Mouse (Mus musculus) MEL (cell line): Measurements from ENCODE around the gene Tm4sf4. TPM values are rescaled to one million over a fixed set of nuclear protein-coding genes. Genes with fewer than 3 reads are reported as not detected.

Experiments used
- DNase-seq: peaks from one replicate; pipeline ENCODE4 v3.0.0; 2011; ENCODE audit warnings: low read depth, low spot score
- H3K27ac ChIP-seq: 2 replicates; pipeline ENCODE4 v1.5.1; 2012; ENCODE audit warnings: low read depth, mild to moderate bottlenecking, control low read depth, low read length, moderate library complexity; ENCODE audit not compliant: control insufficient read depth
- H3K27me3 ChIP-seq, 2 experiments: fragments of 150-350 bp in 1 of 2; sonication (generic) in 1 of 2; 2 replicates each; pipeline ENCODE4 v1.6.1; 2012; ENCODE audit warnings: low read length in 2 of 2, mild to moderate bottlenecking in 2 of 2, improper control_type of control experiment in 1 of 2, moderate library complexity in 1 of 2; ENCODE audit not compliant: insufficient read depth in 2 of 2, control insufficient read depth in 1 of 2
- H3K36me3 ChIP-seq, 2 experiments: 2 replicates each; pipeline ENCODE4 v1.6.1; 2012 to 2014; ENCODE audit warnings: low read length in 2 of 2, improper control_type of control experiment in 1 of 2, inconsistent platforms in 1 of 2, mild to moderate bottlenecking in 1 of 2; ENCODE audit not compliant: insufficient read depth in 2 of 2, control insufficient read depth in 1 of 2
- H3K4me1 ChIP-seq, 2 experiments: fragments of 150-350 bp in 1 of 2; sonication (generic) in 1 of 2; 2 replicates each; pipeline ENCODE4 v1.6.1; 2012; ENCODE audit warnings: low read length in 2 of 2, improper control_type of control experiment in 1 of 2, mild to moderate bottlenecking in 1 of 2; ENCODE audit not compliant: insufficient read depth in 2 of 2, control insufficient read depth in 1 of 2
- H3K4me3 ChIP-seq, 2 experiments: fragments of 150-350 bp in 1 of 2; sonication (generic) in 1 of 2; 2 replicates each; pipeline ENCODE4 v1.5.1; 2012; ENCODE audit warnings: low read depth in 2 of 2, low read length in 2 of 2, mild to moderate bottlenecking in 2 of 2, moderate library complexity in 2 of 2, control low read depth in 1 of 2, improper control_type of control experiment in 1 of 2; ENCODE audit not compliant: control insufficient read depth in 1 of 2, insufficient read depth in 1 of 2
- H3K79me2 ChIP-seq: 2 replicates; pipeline ENCODE4 v1.6.1; 2012; ENCODE audit warnings: mild to moderate bottlenecking, low read length, moderate library complexity; ENCODE audit not compliant: control insufficient read depth, poor library complexity, insufficient read depth
- H3K9ac ChIP-seq: 2 replicates; pipeline ENCODE4 v1.6.1; 2012; ENCODE audit warnings: low read depth, mild to moderate bottlenecking, control low read depth, low read length, moderate library complexity; ENCODE audit not compliant: control insufficient read depth, poor library complexity, severe bottlenecking
- H3K9me3 ChIP-seq: fragments of 150-350 bp; sonication (generic); replicated peaks from 2 replicates; pipeline ENCODE4 v1.6.1; 2012; ENCODE audit warnings: mild to moderate bottlenecking, low read length, improper control_type of control experiment, moderate library complexity; ENCODE audit not compliant: insufficient read depth
- CHD1 ChIP-seq: IDR thresholded peaks from 2 replicates; pipeline ENCODE4 v1.6.1; 2012; ENCODE audit warnings: low read depth, mild to moderate bottlenecking, inconsistent platforms, low read length, improper control_type of control experiment
- EP300 ChIP-seq, 2 experiments: IDR thresholded peaks; 2 replicates each; pipeline ENCODE4 v1.6.1; 2011; ENCODE audit warnings: improper control_type of control experiment in 2 of 2, low read length in 2 of 2, low read depth in 1 of 2, mild to moderate bottlenecking in 1 of 2
- GABPA ChIP-seq: IDR thresholded peaks from 2 replicates; pipeline ENCODE4 v1.6.1; 2012; ENCODE audit warnings: low read depth, mild to moderate bottlenecking, inconsistent platforms, low read length, improper control_type of control experiment, moderate library complexity
- JUND ChIP-seq: IDR thresholded peaks from 2 replicates; pipeline ENCODE4 v1.6.1; 2011; ENCODE audit warnings: low read depth, mild to moderate bottlenecking, improper control_type of control experiment, low read length
- KAT2A ChIP-seq: conservative IDR thresholded peaks from 2 replicates; pipeline ENCODE4 v1.6.1; 2012; ENCODE audit warnings: low read depth, low read length, improper control_type of control experiment, inconsistent platforms
- MAFK ChIP-seq: IDR thresholded peaks from 2 replicates; pipeline ENCODE4 v1.6.1; 2011; ENCODE audit warnings: low read depth, mild to moderate bottlenecking, low read length, improper control_type of control experiment, borderline replicate concordance
- MYB ChIP-seq: IDR thresholded peaks from 2 replicates; pipeline ENCODE4 v1.6.1; 2011; ENCODE audit warnings: mild to moderate bottlenecking, low read depth, low read length, improper control_type of control experiment
- NRF1 ChIP-seq: IDR thresholded peaks from 2 replicates; pipeline ENCODE4 v1.6.1; 2014; ENCODE audit warnings: low read depth, mild to moderate bottlenecking, inconsistent platforms, low read length, improper control_type of control experiment, moderate library complexity; ENCODE audit not compliant: poor library complexity, insufficient read depth, severe bottlenecking
- POLR2A ChIP-seq, 2 experiments: IDR thresholded peaks; 2 replicates each; pipeline ENCODE4 v1.6.1; 2011 to 2012; ENCODE audit warnings: low read length in 2 of 2, mild to moderate bottlenecking in 2 of 2, control low read depth in 1 of 2, improper control_type of control experiment in 1 of 2, low read depth in 1 of 2, moderate library complexity in 1 of 2; ENCODE audit not compliant: control insufficient read depth in 1 of 2, insufficient read depth in 1 of 2, poor library complexity in 1 of 2
- RAD21 ChIP-seq: IDR thresholded peaks from 2 replicates; pipeline ENCODE4 v1.6.1; 2011; ENCODE audit warnings: mild to moderate bottlenecking, low read depth, low read length, improper control_type of control experiment
- RCOR1 ChIP-seq: IDR thresholded peaks from 2 replicates; pipeline ENCODE4 v1.6.1; 2012; ENCODE audit warnings: low read depth, mild to moderate bottlenecking, inconsistent platforms, low read length, improper control_type of control experiment
- TAL1 ChIP-seq: IDR thresholded peaks from 2 replicates; pipeline ENCODE4 v1.6.1; 2012; ENCODE audit warnings: mild to moderate bottlenecking, inconsistent platforms, low read length, moderate library complexity, mixed read lengths
- UBTF ChIP-seq: IDR thresholded peaks from 2 replicates; pipeline ENCODE4 v1.6.1; 2012; ENCODE audit warnings: low read depth, mild to moderate bottlenecking, inconsistent platforms, low read length, improper control_type of control experiment, moderate library complexity, borderline replicate concordance; ENCODE audit not compliant: insufficient read depth
- USF1 ChIP-seq: IDR thresholded peaks from 2 replicates; pipeline ENCODE4 v1.6.1; 2014; ENCODE audit warnings: low read depth, mild to moderate bottlenecking, inconsistent platforms, low read length, improper control_type of control experiment, moderate library complexity
- USF2 ChIP-seq, 2 experiments: IDR thresholded peaks; 2 replicates each; pipeline ENCODE4 v1.6.1; 2011 to 2012; ENCODE audit warnings: improper control_type of control experiment in 2 of 2, low read length in 2 of 2, borderline replicate concordance in 1 of 2, inconsistent platforms in 1 of 2, low read depth in 1 of 2, mild to moderate bottlenecking in 1 of 2; ENCODE audit not compliant: insufficient read depth in 1 of 2
- ZKSCAN1 ChIP-seq: IDR thresholded peaks from 2 replicates; pipeline ENCODE4 v1.6.1; 2012; ENCODE audit warnings: low read depth, mild to moderate bottlenecking, inconsistent platforms, low read length, improper control_type of control experiment, moderate library complexity
- ZMIZ1 ChIP-seq: IDR thresholded peaks from 2 replicates; pipeline ENCODE4 v1.6.1; 2012; ENCODE audit warnings: low read depth, mild to moderate bottlenecking, inconsistent platforms, low read length, improper control_type of control experiment, moderate library complexity
- ZNF384 ChIP-seq: IDR thresholded peaks from 2 replicates; pipeline ENCODE4 v1.6.1; 2012; ENCODE audit warnings: low read depth, mild to moderate bottlenecking, inconsistent platforms, low read length, improper control_type of control experiment
- polyA plus RNA-seq, 2 experiments: library from polyadenylated mRNA; stranded (reverse) in 1 of 2; unstranded in 1 of 2; fragments of >175 nt in 1 of 2; fragments of >200 nt in 1 of 2; gene quantifications; 2 replicates each; pipeline versions ENCODE4 v1.2.1 to v1.2.4; 2012; ENCODE audit warnings: low replicate concordance in 2 of 2, low read depth in 1 of 2; ENCODE audit not compliant: insufficient read length in 2 of 2, insufficient read depth in 1 of 2, missing spikeins in 1 of 2
- total RNA-seq: library from RNA; depleted of rRNA; stranded (reverse); fragments of 300-350 nt; gene quantifications from 2 replicates; pipeline ENCODE4 v1.2.3, GENCODE M21; 2012

The Tm4sf4 gene
- total and polyA plus RNA-seq, 3 experiments: not detected

DNA sequence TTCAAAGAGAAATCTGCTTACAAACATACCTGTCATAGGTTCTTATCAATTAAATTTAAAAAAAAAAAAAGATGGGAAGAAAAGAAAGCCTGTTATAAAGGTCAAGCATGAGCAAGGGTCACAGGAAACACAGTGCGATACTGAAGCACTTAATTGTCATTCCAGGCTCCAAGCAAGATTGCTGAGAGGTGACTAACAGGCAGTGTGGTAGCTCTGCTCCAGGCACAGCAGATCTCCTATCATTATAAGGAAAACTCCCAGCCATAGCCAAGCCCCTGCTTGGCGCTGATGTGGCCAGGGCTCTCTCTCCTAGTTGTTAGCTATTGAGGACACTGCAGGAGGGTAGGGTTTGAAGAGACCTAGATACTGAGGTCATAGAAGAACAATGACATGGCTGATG is 38.2 kb upstream of the Tm4sf4 start:
- H3K27me3 ChIP-seq: no peaks in the 10 kb centered on the region

DNA sequence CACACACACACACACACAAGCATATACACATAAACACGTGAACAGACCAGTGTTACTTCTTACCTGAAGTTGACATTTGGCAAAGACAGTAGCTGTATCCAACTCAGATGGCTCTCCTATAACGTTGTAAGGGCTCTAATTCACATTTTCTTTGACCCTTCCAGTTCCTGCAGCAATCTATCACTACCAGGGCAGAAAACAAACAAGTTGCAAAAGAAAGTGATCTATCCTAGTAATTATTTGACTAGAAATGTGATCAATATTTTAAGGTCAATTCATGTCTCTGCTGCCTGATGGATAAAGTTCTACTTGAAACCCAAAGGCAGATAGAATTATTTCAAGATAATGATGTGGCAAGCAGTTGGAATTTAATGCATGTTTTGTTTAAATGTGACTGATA is 37.5 kb upstream of the Tm4sf4 start:
- Histone ChIP-seq H3K4me1 (no peaks in the 10 kb centered on the region), H3K36me3 (no peaks in the 10 kb centered on the region), H3K4me3 (no peak overlapping the region)
- no peak for DNase-seq
- no peak for TF ChIP-seq CHD1
- no peak for TF ChIP-seq KAT2A
- no peak for TF ChIP-seq ZKSCAN1
- TF ChIP-seq, all 39 proteins: peak for 0
- Histone ChIP-seq H3K27me3 (no peaks in the 10 kb centered on the region), H3K79me2 (no peaks in the 10 kb centered on the region), H3K9me3 (no peaks in the 10 kb centered on the region), H3K9ac (no peak overlapping the region), H3K27ac (no peak overlapping the region)

More for the DNA sequence above, 38.2 kb upstream of the Tm4sf4 start:
- no peaks in the 10 kb centered on the region for H3K9me3 ChIP-seq
- H3K4me1 ChIP-seq: no peaks in the 10 kb centered on the region
- no peak for TF ChIP-seq POLR2A (IDR thresholded peaks at IDR 0.05; ENCODE audit: control insufficient read depth in 1 of 2, insufficient read depth in 1 of 2, low read depth in 1 of 2, low read length in 2 of 2, poor library complexity in 1 of 2)
- no peak for TF ChIP-seq ZNF384
- no peak for TF ChIP-seq MYB
- TF ChIP-seq, all 39 proteins: peak for 0
- DNase-seq: no peak
- Histone ChIP-seq H3K4me3 (no peak overlapping the region), H3K36me3 (no peaks in the 10 kb centered on the region), H3K27ac (no peak overlapping the region), H3K9ac (no peak overlapping the region), H3K79me2 (no peaks in the 10 kb centered on the region)

DNA sequence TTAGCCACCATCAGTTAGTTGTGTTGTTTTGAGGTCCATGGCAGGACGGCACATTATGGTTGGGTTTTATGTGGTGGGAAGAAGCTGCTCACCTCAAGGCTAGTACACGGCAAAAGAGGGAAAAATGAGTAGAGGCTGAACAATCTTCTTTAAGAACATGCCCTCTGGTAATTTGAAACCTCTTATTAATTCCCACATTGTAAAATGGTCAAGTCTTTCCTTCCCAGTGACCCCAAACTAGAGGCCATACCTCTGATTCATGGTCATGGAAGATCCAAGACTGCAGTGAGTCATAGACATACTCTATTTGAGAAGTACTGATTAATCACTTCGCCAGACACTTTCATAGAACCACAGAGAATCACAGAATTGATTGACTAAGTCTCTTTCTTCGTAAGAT is 13.6 kb upstream of the Tm4sf4 start:
- no peaks in the 10 kb centered on the region for H3K79me2 ChIP-seq

More for the DNA sequence above, 13.6 kb upstream of the Tm4sf4 start:
- no peak for DNase-seq
- H3K27ac ChIP-seq: no peak overlapping the region
- H3K9ac ChIP-seq: no peak overlapping the region
- H3K4me3 ChIP-seq: no peak overlapping the region
- H3K36me3 ChIP-seq: no peaks in the 10 kb centered on the region
- no peaks in the 10 kb centered on the region for H3K27me3 ChIP-seq
- H3K4me1 ChIP-seq: no peaks in the 10 kb centered on the region
- TF ChIP-seq NRF1 (no peak), UBTF (no peak), USF2 (IDR thresholded peaks at IDR 0.05; ENCODE audit: borderline replicate concordance in 1 of 2, insufficient read depth in 1 of 2, low read depth in 1 of 2, low read length in 2 of 2) (no peak), RCOR1 (no peak), JUND (no peak), MYB (no peak), MAFK (no peak), EP300 (IDR thresholded peaks at IDR 0.05; ENCODE audit: low read depth in 1 of 2, low read length in 2 of 2) (no peak), CHD1 (no peak), USF1 (no peak), KAT2A (no peak), ZMIZ1 (no peak), GABPA (no peak), TAL1 (no peak), RAD21 (no peak)
- no peaks in the 10 kb centered on the region for H3K9me3 ChIP-seq
